In the genomic region with DNA sequence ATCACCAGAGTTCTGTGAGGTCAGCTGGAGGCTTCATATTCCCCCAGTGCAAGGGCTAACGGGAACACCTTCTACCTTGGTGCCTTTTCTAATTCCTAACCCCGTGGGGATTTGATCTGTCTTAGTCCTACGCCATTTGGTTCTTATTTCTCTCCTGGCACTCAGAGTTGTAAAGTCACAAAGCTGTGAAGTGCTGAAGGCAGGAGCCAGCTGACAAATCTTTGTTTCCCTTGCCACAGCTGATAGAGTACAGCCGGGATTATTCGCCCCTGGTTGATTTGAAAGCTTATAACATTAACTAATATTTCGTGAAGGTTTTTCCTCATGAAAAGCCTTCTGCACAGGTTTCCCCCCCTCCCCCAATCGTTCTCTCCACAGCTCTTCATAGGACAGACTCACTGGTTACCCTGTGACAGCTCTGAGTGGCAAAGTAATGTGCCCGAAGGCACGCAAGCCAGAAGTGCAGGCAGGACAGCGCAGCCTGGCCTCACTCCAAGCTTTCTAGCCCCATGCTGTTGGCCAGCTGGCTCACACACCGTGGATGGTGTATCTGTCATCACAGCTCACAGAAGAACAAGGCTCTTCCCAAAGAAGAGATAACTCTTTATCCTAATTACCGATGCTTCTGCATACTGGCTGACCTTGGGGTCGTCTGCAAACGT, we compare ENCODE assay signal across 9 mouse cellular contexts.
A peak's percentile ranks its signal among the peaks of the same experiment; 100 is the strongest.
DNase-seq lines count a peak whose midpoint lies in the region; ATAC-seq and TF ChIP-seq lines count a peak whose summit lies in the region.
"Had no signal": no experiment of that assay in that cellular context is flagged by ENCODE, and none has a peak within 500 bp of the region (broad histone marks: within the 10 kb centered on the region; RNA-seq: fewer than 3 reads in every experiment).

No protein-coding gene starts in this region.

- peak; percentile 62; the same call in 1 of the 2 replicates for ATAC-seq in hindbrain, embryonic 14.5 days (ENCODE audit: low FRiP score)
- no peak for ATAC-seq in kidney, postnatal 0 days (replicated peaks; ENCODE audit: low FRiP score, low read depth)
- ATAC-seq in megakaryocyte progenitor cell, adult 5-6 weeks (replicated peaks; ENCODE audit: poor library complexity): no peak

- H3K9me3 ChIP-seq in hindbrain, embryonic 14.5 days (ENCODE audit: control insufficient read depth, low read length): no peaks in the 10 kb centered on the region
- H3K9me3 ChIP-seq in hindbrain, embryonic 10.5 days: no peaks in the 10 kb centered on the region
- no peaks in the 10 kb centered on the region for H3K9me3 ChIP-seq in kidney, postnatal 0 days (replicated peaks; ENCODE audit: low read length)

- H3K4me2 ChIP-seq in hindbrain, embryonic 14.5 days (replicated peaks): no peak overlapping the region
- no peak overlapping the region for H3K4me2 ChIP-seq in kidney, postnatal 0 days (ENCODE audit: low read length)

- DNase-seq in hindbrain, embryonic 14.5 days (ENCODE audit: low spot score): peak; percentile 62
- DNase-seq in hindbrain, embryonic 10.5 days (ENCODE audit: low spot score): no peak
- DNase-seq in adrenal gland, postnatal 25 days: peak; percentile 54
- peak; percentile 63 for DNase-seq in gastrocnemius, postnatal 10 days
- DNase-seq in kidney, postnatal 0 days (ENCODE audit: low spot score): peak; percentile 39
- DNase-seq in frontal cortex, adult 2 months (ENCODE audit: extremely low spot score in 1 of 2, low spot score in 1 of 2): no peak
- no peak for DNase-seq in frontal cortex, postnatal 10 days (ENCODE audit: low spot score in 2 of 2)

- 45% methylated on average over 14 of the region's 14 CpGs for WGBS in hindbrain, embryonic 14.5 days
- 59% methylated on average over 14 of the region's 14 CpGs for WGBS in hindbrain, embryonic 10.5 days
- WGBS in kidney, postnatal 0 days: 27% methylated on average over 14 of the region's 14 CpGs

- H3K36me3 ChIP-seq in hindbrain, embryonic 14.5 days (replicated peaks; ENCODE audit: control insufficient read depth, insufficient read depth): no peaks in the 10 kb centered on the region
- no peaks in the 10 kb centered on the region for H3K36me3 ChIP-seq in hindbrain, embryonic 10.5 days
- H3K36me3 ChIP-seq in kidney, postnatal 0 days (ENCODE audit: insufficient read depth, low read length): no peaks in the 10 kb centered on the region

- no peak overlapping the region for H3K4me3 ChIP-seq in hindbrain, embryonic 14.5 days (replicated peaks; ENCODE audit: low read length)
- H3K4me3 ChIP-seq in hindbrain, embryonic 10.5 days: no peak overlapping the region
- H3K4me3 ChIP-seq in kidney, postnatal 0 days (replicated peaks; ENCODE audit: low read depth, low read length): no peak overlapping the region

- no peak overlapping the region for H3K9ac ChIP-seq in hindbrain, embryonic 14.5 days
- no peak overlapping the region for H3K9ac ChIP-seq in kidney, postnatal 0 days (ENCODE audit: low read depth, low read length)
- H3K9ac ChIP-seq: liver, embryonic 14.5 days had no signal

- H3K27ac ChIP-seq in hindbrain, embryonic 14.5 days: no peak overlapping the region
- no peak overlapping the region for H3K27ac ChIP-seq in hindbrain, embryonic 10.5 days
- no peak overlapping the region for H3K27ac ChIP-seq in kidney, postnatal 0 days
- H3K27ac ChIP-seq: liver, embryonic 14.5 days had no signal

- H3K27me3 ChIP-seq in hindbrain, embryonic 14.5 days (ENCODE audit: control insufficient read depth, insufficient read depth, low read length): no peaks in the 10 kb centered on the region
- no peaks in the 10 kb centered on the region for H3K27me3 ChIP-seq in hindbrain, embryonic 10.5 days (ENCODE audit: insufficient read depth, poor library complexity, severe bottlenecking)
- no peaks in the 10 kb centered on the region for H3K27me3 ChIP-seq in kidney, postnatal 0 days (ENCODE audit: insufficient read depth, low read length)

- H3K4me1 ChIP-seq in hindbrain, embryonic 14.5 days (replicated peaks; ENCODE audit: control insufficient read depth, insufficient read depth, low read length): peaks cover 4% of the 10 kb centered on the region; the same call in 1 of the 2 replicates
- H3K4me1 ChIP-seq in hindbrain, embryonic 10.5 days (replicated peaks): peaks cover 29% of the 10 kb centered on the region
- no peaks in the 10 kb centered on the region for H3K4me1 ChIP-seq in kidney, postnatal 0 days (replicated peaks; ENCODE audit: insufficient read depth, low read length)

- TF ChIP-seq CTCF in kidney, postnatal 0 days (IDR thresholded peaks at IDR 0.05; ENCODE audit: low read depth): no peak

Comparison
In these comparisons a context has a peak if more than half of its experiments do, and no peak if none do; other contexts are left out.
1. DNase-seq: peak in hindbrain, embryonic 14.5 days (single experiment), adrenal gland, postnatal 25 days (single experiment), gastrocnemius, postnatal 10 days (single experiment) and kidney, postnatal 0 days (single experiment); none in hindbrain, embryonic 10.5 days (single experiment), frontal cortex, adult 2 months (0 of 2) and frontal cortex, postnatal 10 days (0 of 2).